Comparison of ENCODE assay signal across 27 mouse cellular contexts in genomic region chr12:60214002-60214401, GRCm38 (mm10).
"Had no signal": no experiment of that assay in that cellular context is flagged by ENCODE, and none has a peak within 500 bp of the region (broad histone marks: within the 10 kb centered on the region; RNA-seq: fewer than 3 reads in every experiment).

No protein-coding gene starts in this region.

- H3K9me3 ChIP-seq: heart, embryonic 10.5 days; heart, embryonic 12.5 days; hindbrain, embryonic 10.5 days; hindbrain, embryonic 12.5 days; intestine, embryonic 15.5 days; limb, embryonic 13.5 days; limb, embryonic 15.5 days; liver, embryonic 12.5 days had no signal

- H3K27me3 ChIP-seq: heart, embryonic 12.5 days; hindbrain, embryonic 12.5 days; intestine, embryonic 15.5 days; limb, embryonic 13.5 days; limb, embryonic 15.5 days; liver, embryonic 12.5 days had no signal

- H3K4me2 ChIP-seq: heart, embryonic 12.5 days; hindbrain, embryonic 12.5 days; hindbrain, embryonic 14.5 days; intestine, embryonic 15.5 days; limb, embryonic 13.5 days; limb, embryonic 15.5 days; liver, embryonic 12.5 days had no signal

- H3K27ac ChIP-seq: gastrocnemius, adult 2 months; heart, embryonic 10.5 days; hindbrain, embryonic 10.5 days; hindbrain, embryonic 12.5 days; hindbrain, embryonic 14.5 days; intestine, embryonic 15.5 days; layer of hippocampus, adult 2 months; limb, embryonic 13.5 days; limb, embryonic 15.5 days; liver, embryonic 12.5 days had no signal

- DNase-seq: gastrocnemius, adult 2 months; gastrocnemius, postnatal 10 days; gastrocnemius, postnatal 25 days; heart, adult 18-20 months; heart, postnatal 10 days; heart, postnatal 4 days; kidney, adult 18-20 months; kidney, adult 8-10 months; kidney, postnatal 10 days; kidney, postnatal 25 days; kidney, postnatal 4 days; layer of hippocampus, adult 9-11 months; layer of hippocampus, postnatal 36 days; left cerebral cortex, postnatal 4 days had no signal

- ATAC-seq: hindbrain, embryonic 16.5 days; inflammation-experienced regulatory T-cells, adult 6 months; intestine, embryonic 15.5 days; intestine, postnatal 0 days; liver, embryonic 12.5 days had no signal

- H3K4me3 ChIP-seq: gastrocnemius, adult 2 months; heart, embryonic 10.5 days; heart, embryonic 12.5 days; hindbrain, embryonic 10.5 days; hindbrain, embryonic 12.5 days; intestine, embryonic 15.5 days; layer of hippocampus, adult 2 months; limb, embryonic 13.5 days; limb, embryonic 15.5 days; liver, embryonic 12.5 days had no signal

- H3K4me1 ChIP-seq: heart, embryonic 10.5 days; heart, embryonic 12.5 days; hindbrain, embryonic 10.5 days; hindbrain, embryonic 12.5 days; intestine, embryonic 15.5 days; limb, embryonic 13.5 days; limb, embryonic 15.5 days; liver, embryonic 12.5 days had no signal

- H3K9ac ChIP-seq: heart, embryonic 12.5 days; hindbrain, embryonic 12.5 days; hindbrain, embryonic 14.5 days; intestine, embryonic 15.5 days; limb, embryonic 13.5 days; limb, embryonic 15.5 days; liver, embryonic 12.5 days had no signal

- H3K36me3 ChIP-seq: heart, embryonic 10.5 days; heart, embryonic 12.5 days; hindbrain, embryonic 10.5 days; hindbrain, embryonic 12.5 days; intestine, embryonic 15.5 days; limb, embryonic 13.5 days; limb, embryonic 15.5 days; liver, embryonic 12.5 days had no signal
